Mouse (Mus musculus) stomach, postnatal 0 days (tissue): ENCODE measurements around the gene Ssbp4.

Experiments
- CTCF ChIP-seq: IDR thresholded peaks from 2 replicates; pipeline ENCODE4 v1.5.1; 2016; ENCODE audit warnings: antibody characterized with exemption, low read depth, mild to moderate bottlenecking, moderate library complexity
- EP300 ChIP-seq: optimal IDR thresholded peaks from 2 replicates; pipeline ENCODE3; 2016; ENCODE audit warnings: antibody characterized with exemption

DNA sequence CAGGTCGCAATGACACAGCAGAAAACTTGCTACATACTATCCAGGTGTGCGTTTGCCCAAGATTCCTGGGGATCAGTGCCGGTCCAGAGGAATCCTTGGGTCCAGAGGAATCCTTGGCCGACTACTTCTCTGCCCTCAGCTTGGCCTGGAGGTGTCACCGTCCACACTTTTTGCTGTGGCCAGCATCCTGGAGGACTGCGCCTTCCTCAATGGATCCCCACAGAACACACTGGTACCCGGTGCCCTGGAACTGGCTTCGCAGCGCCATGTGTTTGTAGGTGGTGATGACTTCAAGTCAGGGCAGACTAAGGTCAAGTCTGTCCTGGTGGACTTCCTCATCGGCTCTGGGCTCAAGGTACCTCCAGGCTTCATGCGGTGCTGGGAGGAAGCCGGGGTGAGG lies 12.9 kb downstream of the Ssbp4 start:
- no peak for TF ChIP-seq CTCF
- TF ChIP-seq EP300 = no peak
